8 mouse cellular contexts compared by ENCODE assay signal in the genomic region with DNA sequence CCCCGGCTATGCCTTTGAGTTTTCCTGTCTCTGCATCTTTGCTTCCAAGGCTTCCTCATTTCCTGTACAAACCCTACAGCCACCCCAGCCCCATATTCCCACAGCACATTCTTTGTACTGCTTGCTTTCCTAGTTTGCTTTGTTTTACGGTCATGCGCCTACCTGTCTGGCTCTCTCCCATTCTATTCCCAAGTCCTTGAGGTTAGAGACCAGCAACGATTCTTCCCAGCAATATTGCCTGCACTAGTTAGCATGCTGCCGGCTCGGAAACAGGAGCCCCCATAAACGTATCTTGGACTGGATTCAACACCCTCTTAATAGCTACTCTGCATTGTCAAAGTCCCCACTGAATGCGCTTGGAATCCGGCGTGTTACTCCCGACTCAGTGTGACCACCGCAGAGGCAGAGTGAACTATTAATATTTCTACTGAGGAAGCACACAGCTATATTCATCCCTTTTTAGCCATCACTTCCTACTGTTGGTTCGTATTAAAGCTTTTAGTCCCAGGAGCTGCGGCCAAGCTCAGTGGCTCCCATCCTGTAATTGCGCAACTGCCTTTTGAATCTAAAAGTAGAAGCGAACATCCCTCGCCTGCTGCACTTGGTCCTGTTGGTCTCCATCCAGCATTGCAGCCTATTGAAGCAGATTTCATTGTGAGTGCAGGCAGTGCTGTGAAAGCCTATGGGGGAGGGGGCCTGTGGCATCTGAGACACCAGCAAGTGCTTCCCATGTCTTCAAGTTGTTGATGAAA. TPM values are rescaled to one million over a fixed set of nuclear protein-coding genes. Genes with fewer than 3 reads are reported as not detected.
DNase-seq lines count a peak whose midpoint lies in the region; ATAC-seq and TF ChIP-seq lines count a peak whose summit lies in the region.

No protein-coding gene starts in this region.

- no peak overlapping the region for H3K27ac ChIP-seq in kidney, embryonic 14.5 days (ENCODE audit: low read depth, low read length)
- H3K27ac ChIP-seq in hindbrain, embryonic 11.5 days (ENCODE audit: low read depth, low read length): no peak overlapping the region
- H3K27ac ChIP-seq in limb, embryonic 14.5 days (replicated peaks; ENCODE audit: low read depth, low read length): no peak overlapping the region

- DNase-seq in kidney, postnatal 10 days: peak; percentile 28
- peak; percentile 28 for DNase-seq in cerebellum, adult 11-12 months
- DNase-seq in gastrocnemius, adult 18-20 months (ENCODE audit: low spot score): peak; percentile 71
- DNase-seq in hindbrain, embryonic 11.5 days (ENCODE audit: low spot score): peak; percentile 39
- DNase-seq in limb, embryonic 14.5 days (ENCODE audit: low spot score): peak; percentile 68
- DNase-seq in right cerebral cortex, adult 2 months (ENCODE audit: low spot score in 2 of 2): peak; percentile 48 to 76
- no peak for DNase-seq in spleen, postnatal 10 days (ENCODE audit: low spot score in 2 of 2)

- no peak for ATAC-seq in kidney, embryonic 14.5 days (ENCODE audit: low FRiP score, low TSS enrichment)
- ATAC-seq in hindbrain, embryonic 11.5 days (ENCODE audit: low FRiP score): no peak
- ATAC-seq in limb, embryonic 14.5 days (ENCODE audit: low FRiP score, low read depth): peak; percentile 66

- H3K4me3 ChIP-seq in kidney, embryonic 14.5 days (ENCODE audit: low read length): no peak overlapping the region
- no peak overlapping the region for H3K4me3 ChIP-seq in hindbrain, embryonic 11.5 days (ENCODE audit: low read depth, low read length)
- H3K4me3 ChIP-seq in limb, embryonic 14.5 days (replicated peaks; ENCODE audit: low read length): no peak overlapping the region

- no peaks in the 10 kb centered on the region for H3K27me3 ChIP-seq in kidney, embryonic 14.5 days (ENCODE audit: control insufficient read depth, insufficient read depth, low read length)
- H3K27me3 ChIP-seq in hindbrain, embryonic 11.5 days (ENCODE audit: control insufficient read depth, insufficient read depth, low read length): no peaks in the 10 kb centered on the region
- no peaks in the 10 kb centered on the region for H3K27me3 ChIP-seq in limb, embryonic 14.5 days (ENCODE audit: control insufficient read depth, insufficient read depth, low read length)

- no peak overlapping the region for H3K4me2 ChIP-seq in kidney, embryonic 14.5 days (replicated peaks; ENCODE audit: low read depth, low read length)
- no peak overlapping the region for H3K4me2 ChIP-seq in hindbrain, embryonic 11.5 days (replicated peaks; ENCODE audit: low read depth, low read length)
- H3K4me2 ChIP-seq in limb, embryonic 14.5 days (replicated peaks; ENCODE audit: low read depth, low read length, severe bottlenecking): peak overlapping the region; percentile 35; the same call in 1 of the 2 replicates

- no peaks in the 10 kb centered on the region for H3K36me3 ChIP-seq in kidney, embryonic 14.5 days (ENCODE audit: control insufficient read depth, insufficient read depth, low read length)
- no peaks in the 10 kb centered on the region for H3K36me3 ChIP-seq in hindbrain, embryonic 11.5 days (ENCODE audit: control insufficient read depth, insufficient read depth, low read length)
- no peaks in the 10 kb centered on the region for H3K36me3 ChIP-seq in limb, embryonic 14.5 days (ENCODE audit: control insufficient read depth, insufficient read depth, low read length)

- no peaks in the 10 kb centered on the region for H3K9me3 ChIP-seq in kidney, embryonic 14.5 days (ENCODE audit: control insufficient read depth, low read length)
- no peaks in the 10 kb centered on the region for H3K9me3 ChIP-seq in hindbrain, embryonic 11.5 days (ENCODE audit: control insufficient read depth, low read length)
- no peaks in the 10 kb centered on the region for H3K9me3 ChIP-seq in limb, embryonic 14.5 days (ENCODE audit: control insufficient read depth, low read length)

- 69% methylated on average over 17 of the region's 17 CpGs for WGBS in kidney, embryonic 14.5 days
- WGBS in hindbrain, embryonic 11.5 days: 79% methylated on average over 17 of the region's 17 CpGs
- WGBS in limb, embryonic 14.5 days: 35% methylated on average over 17 of the region's 17 CpGs

- H3K9ac ChIP-seq in kidney, embryonic 14.5 days (ENCODE audit: low read depth, low read length): no peak overlapping the region
- no peak overlapping the region for H3K9ac ChIP-seq in hindbrain, embryonic 11.5 days (ENCODE audit: low read depth, low read length)
- 0 out of 2 replicates have a peak overlapping the region, but pooled peaks have one; percentile 3 for H3K9ac ChIP-seq in limb, embryonic 14.5 days (ENCODE audit: low read depth, low read length, severe bottlenecking)

- peaks cover 18% of the 10 kb centered on the region; the same call in 1 of the 2 replicates for H3K4me1 ChIP-seq in kidney, embryonic 14.5 days (ENCODE audit: control insufficient read depth, insufficient read depth, low read length)
- peaks cover 9% of the 10 kb centered on the region; the same call in 1 of the 2 replicates for H3K4me1 ChIP-seq in hindbrain, embryonic 11.5 days (replicated peaks; ENCODE audit: control insufficient read depth, insufficient read depth, low read length)
- peaks cover 42% of the 10 kb centered on the region for H3K4me1 ChIP-seq in limb, embryonic 14.5 days (ENCODE audit: control insufficient read depth, insufficient read depth, low read length)

- TF ChIP-seq POLR2A in limb, embryonic 14.5 days (IDR thresholded peaks at IDR 0.05; ENCODE audit: borderline replicate concordance, extremely low read depth, insufficient read depth, insufficient read length): no peak

RNA-seq across cellular contexts. Expression of gene Slc1a3, which starts 47.0 kb away (rescaled TPM):
- 14.7 and 16.8 TPM in 2 replicates for polyA plus RNA-seq in kidney, embryonic 14.5 days (2014; fragmentation: Nextera tagmentation; extraction: Ambion mirVana)
- 1 to 10 TPM; 1.4 to 1.8 TPM for total RNA-seq in gastrocnemius, adult 18-20 months (2021)
- 41.8 and 50.2 TPM in 2 replicates for polyA plus RNA-seq in hindbrain, embryonic 11.5 days (2014; fragmentation: Nextera tagmentation; extraction: Ambion mirVana)
- polyA plus RNA-seq in limb, embryonic 14.5 days (2012; rRNA removed): 20.9 and 25.1 TPM in 2 replicates
- polyA plus RNA-seq in limb, embryonic 14.5 days (2014; fragmentation: Nextera tagmentation; extraction: Ambion mirVana): 26.8 and 31.6 TPM in 2 replicates

Comparison
In these comparisons a context has a peak if more than half of its experiments do, and no peak if none do; other contexts are left out.
1. DNase-seq: peak in kidney, postnatal 10 days (single experiment), cerebellum, adult 11-12 months (single experiment), gastrocnemius, adult 18-20 months (single experiment), hindbrain, embryonic 11.5 days (single experiment), limb, embryonic 14.5 days (single experiment) and right cerebral cortex, adult 2 months (2 of 2); none in spleen, postnatal 10 days (0 of 2).